Mouse (Mus musculus): ENCODE results near the gene Gabra1.

DNA sequence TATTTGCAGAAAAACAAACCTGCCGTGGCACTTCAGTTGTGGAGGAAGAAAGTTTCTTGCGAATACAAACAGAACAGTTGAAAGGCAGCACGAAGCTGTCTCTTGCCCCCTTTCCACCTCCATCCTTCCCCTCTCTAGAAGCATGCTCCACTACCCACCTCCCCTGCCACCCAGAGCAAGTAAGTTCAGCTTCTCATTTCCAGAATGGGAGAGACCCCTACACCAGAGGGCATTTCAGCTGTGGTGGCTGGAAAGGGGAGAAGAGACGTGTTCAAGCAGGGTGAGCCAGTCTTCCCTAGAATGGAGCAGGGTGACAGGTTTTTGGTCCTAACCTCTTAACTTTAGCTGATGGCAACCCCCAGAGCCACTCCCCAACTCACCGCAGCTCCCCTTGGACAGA is 1.3 kb downstream of the Gabra1 start:
- TF ChIP-seq CTCF (IDR thresholded peaks at IDR 0.05; ENCODE audit: borderline replicate concordance, control insufficient read depth, extremely low read depth, insufficient read depth, low read length, poor library complexity), result no peak
- no peak for TF ChIP-seq POLR2A (IDR thresholded peaks at IDR 0.05; ENCODE audit: control insufficient read depth, extremely low read depth, insufficient read depth, low read length, poor library complexity)

Data from thymus, adult 2 months (tissue).